Mouse (Mus musculus): ENCODE results near the gene P3h4. TPM values are rescaled to one million over a fixed set of nuclear protein-coding genes. Genes with fewer than 3 reads are reported as not detected.
"Not testable (repeated sequence)": the region's sequence is repeated elsewhere in the genome, so short reads cannot be mapped to it uniquely, and the experiment has no call there.

Gene P3h4
- polyA plus RNA-seq, 1 experiment, result 0.67 TPM

DNA sequence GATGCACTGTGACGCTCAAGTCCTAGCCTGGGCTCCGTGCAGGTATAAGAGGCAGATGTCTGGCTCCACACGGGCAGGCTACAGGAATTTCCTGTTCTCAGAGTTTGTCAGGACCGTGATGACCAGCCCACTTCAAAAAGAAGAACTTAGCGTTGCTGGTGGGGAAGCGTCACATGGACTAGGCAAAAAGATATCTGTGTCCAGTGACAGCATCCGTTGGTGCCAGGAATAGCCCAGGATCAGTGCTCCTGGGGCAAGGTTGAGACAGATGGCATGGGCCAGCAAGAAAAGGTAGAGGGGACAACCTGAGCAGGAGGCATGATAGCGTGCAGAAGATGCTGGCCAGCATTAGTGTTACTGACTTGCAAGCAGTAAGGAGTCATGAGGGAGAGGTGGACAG, 44.8 kb downstream of the P3h4 start:
- TF ChIP-seq CTCF (IDR thresholded peaks at IDR 0.05; ENCODE audit: low read depth, low read length) (no peak), POLR2A (IDR thresholded peaks at IDR 0.05; ENCODE audit: borderline replicate concordance, low read depth, low read length) (no peak)
- Histone ChIP-seq H3K4me3 (ENCODE audit: insufficient read depth, low read length) (no peak overlapping the region), H3K4me1 (ENCODE audit: control insufficient read depth, insufficient read depth, low read length) (peaks cover 13% of the 10 kb centered on the region), H3K27ac (ENCODE audit: insufficient read depth, low read depth, low read length) (no peak overlapping the region)

DNA sequence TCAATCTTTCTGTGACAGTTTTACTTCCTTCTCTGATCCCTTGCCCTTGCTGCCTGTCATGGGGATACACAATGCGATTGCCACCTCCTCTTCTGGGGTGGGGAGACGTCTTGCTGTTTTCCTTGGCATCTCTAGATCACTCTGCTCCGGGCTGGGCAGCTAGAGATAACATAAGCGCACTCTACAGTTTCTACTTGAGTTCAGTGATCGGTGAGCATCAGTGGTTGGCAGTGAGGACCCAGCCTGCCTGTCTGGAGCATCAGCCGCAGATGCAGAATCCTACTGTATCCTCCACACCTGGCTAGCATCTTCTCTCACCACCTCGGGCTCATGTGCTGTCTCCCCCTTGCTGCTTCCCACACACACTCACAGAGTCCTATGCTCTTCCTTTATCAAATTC, 45.5 kb downstream of the P3h4 start:
- H3K4me3 ChIP-seq (ENCODE audit: insufficient read depth, low read length), result no peak overlapping the region
- peaks cover 13% of the 10 kb centered on the region for H3K4me1 ChIP-seq (ENCODE audit: control insufficient read depth, insufficient read depth, low read length)
- no peak overlapping the region for H3K27ac ChIP-seq (ENCODE audit: insufficient read depth, low read depth, low read length)
- TF ChIP-seq POLR2A (IDR thresholded peaks at IDR 0.05; ENCODE audit: borderline replicate concordance, low read depth, low read length) (no peak), CTCF (IDR thresholded peaks at IDR 0.05; ENCODE audit: low read depth, low read length) (no peak)

DNA sequence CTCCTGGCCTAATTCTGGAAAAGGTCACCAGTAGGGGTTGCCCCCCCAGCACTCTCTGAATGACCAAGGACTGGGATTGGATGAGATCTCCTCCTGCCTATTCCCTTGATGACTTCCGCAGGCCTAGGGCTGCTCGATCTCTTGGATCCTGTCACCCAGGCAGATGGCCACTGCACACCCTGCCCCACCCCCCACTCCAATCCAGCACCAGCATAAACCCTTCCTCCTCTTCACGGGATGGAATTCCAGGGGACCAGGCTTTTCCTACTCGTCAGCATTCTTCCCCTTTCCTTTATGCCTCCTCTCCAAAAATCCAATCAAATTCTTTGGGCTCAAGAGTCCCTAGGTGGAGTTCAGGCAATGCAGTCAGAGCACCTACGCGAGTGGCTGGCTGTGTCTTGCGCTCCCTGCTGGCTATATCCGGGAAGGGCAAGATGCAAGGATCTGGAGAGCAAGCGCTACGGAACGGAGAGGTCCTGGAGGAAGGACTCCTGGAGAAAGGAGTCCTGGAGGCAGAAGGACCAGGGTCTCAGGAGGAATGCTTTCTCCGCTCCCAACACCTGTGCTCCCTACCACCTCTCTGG, 51.6 kb downstream of the P3h4 start:
- H3K27ac ChIP-seq (ENCODE audit: insufficient read depth, low read depth, low read length), result no peak overlapping the region
- H3K4me1 ChIP-seq (ENCODE audit: control insufficient read depth, insufficient read depth, low read length), result no peaks in the 10 kb centered on the region
- TF ChIP-seq POLR2A (IDR thresholded peaks at IDR 0.05; ENCODE audit: borderline replicate concordance, low read depth, low read length), result no peak
- TF ChIP-seq CTCF (IDR thresholded peaks at IDR 0.05; ENCODE audit: low read depth, low read length), result peak; percentile 48
- H3K4me3 ChIP-seq (ENCODE audit: insufficient read depth, low read length), result no peak overlapping the region

DNA sequence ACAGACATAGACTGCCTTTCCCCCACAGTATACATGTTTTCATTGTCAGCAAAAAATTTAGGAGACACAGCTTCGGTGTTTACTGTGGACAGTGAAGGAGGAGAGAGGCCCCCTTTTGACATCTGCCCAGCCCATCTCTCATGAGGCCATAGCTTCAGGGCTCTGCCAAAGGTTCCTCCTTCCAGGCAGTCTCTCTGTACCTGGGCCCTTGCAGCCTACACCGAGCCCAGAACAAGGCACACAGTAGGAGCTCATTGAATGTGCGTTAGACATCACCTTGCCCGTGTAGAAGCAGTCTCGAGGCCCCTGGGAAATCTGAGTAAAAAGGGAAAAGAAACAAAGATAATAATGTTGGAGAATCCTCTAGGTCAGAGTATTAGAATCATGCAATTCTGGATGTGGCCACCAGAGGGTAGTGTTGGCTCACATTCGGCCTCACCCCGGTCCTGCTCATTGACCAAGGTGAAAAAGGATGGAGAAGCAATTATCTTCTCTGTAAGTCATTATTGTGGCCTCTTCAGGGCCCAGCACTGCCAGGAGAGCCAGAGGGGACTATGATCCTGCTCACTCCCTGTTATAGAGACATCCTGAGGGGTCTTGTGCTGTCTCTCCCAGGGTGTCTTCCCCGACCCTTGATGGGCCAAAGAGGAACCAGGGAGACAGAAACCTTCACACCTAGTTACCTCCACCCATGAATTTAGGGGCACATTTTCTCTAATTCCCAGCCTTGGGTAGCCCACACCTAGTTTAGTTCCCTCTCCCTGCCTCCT, 52.2 kb downstream of the P3h4 start:
- Histone ChIP-seq H3K27ac (ENCODE audit: insufficient read depth, low read depth, low read length) (no peak overlapping the region), H3K4me3 (ENCODE audit: insufficient read depth, low read length) (no peak overlapping the region), H3K4me1 (ENCODE audit: control insufficient read depth, insufficient read depth, low read length) (no peaks in the 10 kb centered on the region)
- TF ChIP-seq POLR2A (IDR thresholded peaks at IDR 0.05; ENCODE audit: borderline replicate concordance, low read depth, low read length) (no peak), CTCF (IDR thresholded peaks at IDR 0.05; ENCODE audit: low read depth, low read length) (peak; percentile 85)

DNA sequence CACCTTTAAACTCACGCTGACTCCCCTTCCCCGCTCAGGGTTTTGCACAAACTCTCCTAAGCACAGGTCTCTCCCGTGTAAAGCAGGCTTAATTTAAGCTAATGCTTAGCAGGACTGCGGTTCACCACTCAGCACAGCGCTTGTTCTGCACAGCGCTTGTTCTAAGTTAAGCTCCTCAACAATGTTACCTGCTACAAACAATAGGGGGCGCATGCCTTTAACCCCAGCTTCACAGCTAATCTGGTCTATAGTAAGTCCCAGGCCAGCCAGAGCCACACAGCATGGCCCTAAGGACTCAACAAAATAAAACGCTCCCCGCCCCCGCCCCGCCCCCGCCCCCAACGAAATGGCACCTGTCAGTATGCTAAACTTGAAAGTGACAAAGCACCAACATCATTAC, 53.6 kb downstream of the P3h4 start:
- not testable (repeated sequence) for H3K4me3 ChIP-seq (ENCODE audit: insufficient read depth, low read length); H3K4me1 ChIP-seq (ENCODE audit: control insufficient read depth, insufficient read depth, low read length); H3K27ac ChIP-seq (ENCODE audit: insufficient read depth, low read depth, low read length)

DNA sequence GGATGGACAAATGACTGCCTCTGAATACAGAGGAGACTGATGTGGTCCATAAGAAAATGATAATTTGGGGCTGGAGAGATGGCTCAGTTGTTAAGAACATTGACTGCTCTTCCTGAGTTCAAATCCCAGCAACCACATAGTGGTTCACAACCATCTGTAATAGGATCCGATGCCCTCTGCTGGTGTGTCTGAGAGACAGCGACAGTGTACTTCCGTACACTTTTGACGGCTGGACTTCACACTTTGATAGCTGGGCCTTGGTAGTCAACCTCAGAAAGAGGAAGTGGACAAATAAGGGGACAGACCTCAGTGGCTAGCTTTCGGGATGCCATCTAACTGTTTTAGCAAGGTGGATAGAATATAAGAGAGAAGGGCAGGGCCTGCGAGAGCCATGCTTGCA, 54.5 kb downstream of the P3h4 start:
- Histone ChIP-seq H3K27ac (ENCODE audit: insufficient read depth, low read depth, low read length) (no peak overlapping the region), H3K4me1 (ENCODE audit: control insufficient read depth, insufficient read depth, low read length) (no peaks in the 10 kb centered on the region), H3K4me3 (ENCODE audit: insufficient read depth, low read length) (no peak overlapping the region)
- TF ChIP-seq CTCF (IDR thresholded peaks at IDR 0.05; ENCODE audit: low read depth, low read length) (no peak), POLR2A (IDR thresholded peaks at IDR 0.05; ENCODE audit: borderline replicate concordance, low read depth, low read length) (no peak)

Other genes with a start within 250 kb of the P3h4 start
- gene Krt9, start 221.6 kb downstream of the P3h4 start, polyA plus RNA-seq (2012; ENCODE audit: insufficient read depth, insufficient read length, missing spikeins), result not detected in 2 replicates
- gene Krt14, start 207.3 kb downstream of the P3h4 start, polyA plus RNA-seq (2012; ENCODE audit: insufficient read depth, insufficient read length, missing spikeins), result not detected in 2 replicates
- not detected in 2 replicates for gene Krt16, start 165.9 kb downstream of the P3h4 start, polyA plus RNA-seq (2012; ENCODE audit: insufficient read depth, insufficient read length, missing spikeins)
- not detected in 2 replicates for gene Krt17, start 153.8 kb downstream of the P3h4 start, polyA plus RNA-seq (2012; ENCODE audit: insufficient read depth, insufficient read length, missing spikeins)
- gene Krt42, start 145.0 kb downstream of the P3h4 start, polyA plus RNA-seq (2012; ENCODE audit: insufficient read depth, insufficient read length, missing spikeins), result not detected in 2 replicates
- 922 and 1,042 TPM in 2 replicates for gene Eif1, start 95.0 kb downstream of the P3h4 start, polyA plus RNA-seq (2012; ENCODE audit: insufficient read depth, insufficient read length, missing spikeins)
- not detected in 2 replicates for gene Gast, start 80.4 kb downstream of the P3h4 start, polyA plus RNA-seq (2012; ENCODE audit: insufficient read depth, insufficient read length, missing spikeins)
- 0.68 and 1.2 TPM in 2 replicates for gene Hap1, start 58.7 kb downstream of the P3h4 start, polyA plus RNA-seq (2012; ENCODE audit: insufficient read depth, insufficient read length, missing spikeins)
- gene Jup, start 17.1 kb downstream of the P3h4 start, polyA plus RNA-seq (2012; ENCODE audit: insufficient read depth, insufficient read length, missing spikeins), result 7.3 and 15.0 TPM in 2 replicates
- 1.3 and 1.6 TPM in 2 replicates for gene Fkbp10, start 861 bp upstream of the P3h4 start, polyA plus RNA-seq (2012; ENCODE audit: insufficient read depth, insufficient read length, missing spikeins)
- 13.0 and 17.6 TPM in 2 replicates for gene Nt5c3b, start 27.0 kb upstream of the P3h4 start, polyA plus RNA-seq (2012; ENCODE audit: insufficient read depth, insufficient read length, missing spikeins)
- gene Klhl10, start 27.1 kb upstream of the P3h4 start, polyA plus RNA-seq (2012; ENCODE audit: insufficient read depth, insufficient read length, missing spikeins), result not detected in 2 replicates
- gene Klhl11, start 57.9 kb upstream of the P3h4 start, polyA plus RNA-seq (2012; ENCODE audit: insufficient read depth, insufficient read length, missing spikeins), result 4.7 and 6.1 TPM in 2 replicates
- gene Acly, start 113.2 kb upstream of the P3h4 start, polyA plus RNA-seq (2012; ENCODE audit: insufficient read depth, insufficient read length, missing spikeins), result 51.4 and 62.3 TPM in 2 replicates
- gene Ttc25, start 130.8 kb upstream of the P3h4 start, polyA plus RNA-seq (2012; ENCODE audit: insufficient read depth, insufficient read length, missing spikeins), result 0.19 and 0.34 TPM in 2 replicates
- gene Cnp, start 160.1 kb upstream of the P3h4 start, polyA plus RNA-seq (2012; ENCODE audit: insufficient read depth, insufficient read length, missing spikeins), result 40.3 and 41.2 TPM in 2 replicates
- gene Nkiras2, start 204.4 kb upstream of the P3h4 start, polyA plus RNA-seq (2012; ENCODE audit: insufficient read depth, insufficient read length, missing spikeins), result 46.6 and 52.5 TPM in 2 replicates
- gene Dnajc7, start 205.3 kb upstream of the P3h4 start, polyA plus RNA-seq (2012; ENCODE audit: insufficient read depth, insufficient read length, missing spikeins), result 324 and 349 TPM in 2 replicates

Data from bone marrow macrophage, adult 2 months (primary cell).